Mouse (Mus musculus) testis, adult 2 months (tissue): ENCODE measurements at regions not wholly inside any gene's neighbourhood (a gene's known extent, or its start where the extent isn't known, plus 50 kb on each side); places are given as distances from the start of the nearest gene placed in this dataset.

Experiments used
- H3K27ac ChIP-seq: fragments of 200-500 bp; 2 replicates; pipeline ENCODE4 v1.5.1; 2012; ENCODE audit warnings: low read depth, low read length; ENCODE audit not compliant: control insufficient read depth, insufficient read depth
- H3K27me3 ChIP-seq: fragments of 200-500 bp; 2 replicates; pipeline ENCODE4 v1.6.1; 2012; ENCODE audit warnings: mild to moderate bottlenecking, low read length, moderate library complexity; ENCODE audit not compliant: control insufficient read depth, insufficient read depth
- H3K36me3 ChIP-seq: fragments of 200-500 bp; 2 replicates; pipeline ENCODE4 v1.6.1; 2012; ENCODE audit warnings: mild to moderate bottlenecking, low read length; ENCODE audit not compliant: control insufficient read depth, insufficient read depth
- H3K4me1 ChIP-seq: fragments of 200-500 bp; 2 replicates; pipeline ENCODE4 v1.6.1; 2012; ENCODE audit warnings: low read length; ENCODE audit not compliant: control insufficient read depth, insufficient read depth
- H3K4me3 ChIP-seq: fragments of 200-500 bp; 2 replicates; pipeline ENCODE4 v1.5.1; 2012; ENCODE audit warnings: low read depth, mild to moderate bottlenecking, low read length, moderate library complexity, mixed read lengths; ENCODE audit not compliant: control insufficient read depth
- CTCF ChIP-seq: fragments of 200-500 bp; IDR thresholded peaks from 2 replicates; pipeline ENCODE4 v1.5.1; 2012; ENCODE audit warnings: low read depth, mild to moderate bottlenecking, inconsistent platforms, low read length, moderate library complexity; ENCODE audit not compliant: control insufficient read depth, insufficient read depth, insufficient replicate concordance
- POLR2A ChIP-seq: fragments of 200-500 bp; IDR thresholded peaks from 2 replicates; pipeline ENCODE4 v1.6.1; 2012; ENCODE audit warnings: low read depth, mild to moderate bottlenecking, inconsistent platforms, low read length, moderate library complexity; ENCODE audit not compliant: control insufficient read depth

DNA sequence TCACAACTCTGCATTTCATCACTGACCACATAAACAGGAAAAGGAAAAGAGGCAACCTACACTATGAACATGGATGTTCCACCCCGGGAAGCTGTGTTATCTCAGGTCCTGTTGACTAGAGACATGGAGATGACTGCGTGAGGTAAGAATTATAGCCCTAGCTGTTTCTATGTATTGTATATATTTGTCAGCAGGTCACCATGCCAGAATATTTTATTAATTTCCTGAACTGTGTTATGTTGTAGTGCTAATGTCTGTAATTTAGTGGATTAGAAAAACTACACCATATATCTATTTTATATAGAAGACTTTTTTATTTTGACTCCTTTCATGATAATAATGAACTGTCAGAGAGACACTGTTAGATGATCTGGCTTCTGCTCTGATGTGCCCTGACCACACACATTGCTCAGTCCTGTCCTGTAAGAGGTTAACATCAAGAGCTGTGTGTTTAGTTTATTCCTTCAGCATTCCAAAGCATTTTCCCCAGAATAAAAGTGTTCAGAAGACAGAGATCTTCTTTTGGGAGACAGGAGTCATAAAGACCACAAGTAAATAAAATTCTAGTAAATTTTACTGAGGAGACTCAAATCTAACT is 284.3 kb upstream of the Nr2f1 start:
- Histone ChIP-seq H3K4me1 (no peaks in the 10 kb centered on the region), H3K4me3 (no peak overlapping the region), H3K27me3 (no peaks in the 10 kb centered on the region), H3K27ac (no peak overlapping the region), H3K36me3 (no peaks in the 10 kb centered on the region)
- TF ChIP-seq CTCF (no peak), POLR2A (no peak)

- H3K4me3 ChIP-seq, result no peak overlapping the region
- H3K36me3 ChIP-seq, result no peaks in the 10 kb centered on the region
- H3K27ac ChIP-seq, result no peak overlapping the region
- H3K27me3 ChIP-seq, result no peaks in the 10 kb centered on the region
- H3K4me1 ChIP-seq, result no peaks in the 10 kb centered on the region
- no peak for TF ChIP-seq CTCF
- TF ChIP-seq POLR2A, result no peak
Observed at GRCm38 (mm10) chr13:78482929-78483759, 283.6 kb upstream of the Nr2f1 start.

DNA sequence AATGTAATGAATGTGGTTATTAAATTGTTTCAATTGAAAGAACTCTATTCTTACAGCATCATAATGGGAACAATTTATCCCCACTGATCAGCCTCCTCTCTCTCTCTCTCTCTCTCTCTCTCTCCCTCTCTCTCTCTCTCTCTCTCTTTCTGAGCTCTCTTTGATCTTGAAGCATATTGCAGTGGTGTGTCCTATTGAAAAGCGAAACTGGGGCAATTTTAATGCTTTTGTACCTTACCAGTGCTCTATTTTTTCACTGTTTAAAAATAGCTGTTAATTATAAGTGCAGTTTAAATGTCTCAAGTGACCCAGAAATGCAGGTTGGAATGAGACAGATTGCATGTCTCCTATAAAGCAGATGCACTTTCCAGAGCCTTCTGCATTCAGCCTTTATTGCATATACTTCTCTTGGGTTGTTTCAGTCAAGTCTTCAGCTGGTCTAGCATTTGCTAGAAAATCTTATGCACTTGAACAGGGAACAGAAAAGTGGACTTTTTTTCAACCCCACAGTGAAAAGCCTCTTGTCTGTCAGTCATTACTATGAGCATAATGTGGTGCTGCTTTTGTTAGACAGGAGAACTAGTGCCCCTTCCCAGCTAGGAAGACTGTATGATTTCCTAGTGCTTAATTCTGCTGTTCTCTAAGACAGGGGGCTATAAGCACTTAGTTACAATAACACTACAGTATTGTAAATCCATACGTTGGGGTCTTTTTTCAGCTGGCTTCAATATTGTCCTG is 251.9 kb upstream of the Nr2f1 start:
- TF ChIP-seq POLR2A (no peak), CTCF (no peak)
- Histone ChIP-seq H3K4me1 (no peaks in the 10 kb centered on the region), H3K36me3 (no peaks in the 10 kb centered on the region), H3K27ac (no peak overlapping the region), H3K27me3 (no peaks in the 10 kb centered on the region), H3K4me3 (no peak overlapping the region)

GRCm38 (mm10) chr13:78446726-78447031 is 247.1 kb upstream of the Nr2f1 start:
- H3K4me1 ChIP-seq, result no peaks in the 10 kb centered on the region; the same call in 1 of the 2 replicates
- H3K27ac ChIP-seq, result no peak overlapping the region
- H3K4me3 ChIP-seq, result no peak overlapping the region
- TF ChIP-seq CTCF (no peak), POLR2A (no peak)
- no peaks in the 10 kb centered on the region for H3K36me3 ChIP-seq
- H3K27me3 ChIP-seq, result no peaks in the 10 kb centered on the region

GRCm38 (mm10) chr13:78445891-78446725 is 246.6 kb upstream of the Nr2f1 start:
- Histone ChIP-seq H3K27ac (no peak overlapping the region), H3K4me3 (no peak overlapping the region), H3K27me3 (no peaks in the 10 kb centered on the region), H3K36me3 (no peaks in the 10 kb centered on the region), H3K4me1 (no peaks in the 10 kb centered on the region; the same call in 1 of the 2 replicates)
- TF ChIP-seq POLR2A (no peak), CTCF (no peak)

DNA sequence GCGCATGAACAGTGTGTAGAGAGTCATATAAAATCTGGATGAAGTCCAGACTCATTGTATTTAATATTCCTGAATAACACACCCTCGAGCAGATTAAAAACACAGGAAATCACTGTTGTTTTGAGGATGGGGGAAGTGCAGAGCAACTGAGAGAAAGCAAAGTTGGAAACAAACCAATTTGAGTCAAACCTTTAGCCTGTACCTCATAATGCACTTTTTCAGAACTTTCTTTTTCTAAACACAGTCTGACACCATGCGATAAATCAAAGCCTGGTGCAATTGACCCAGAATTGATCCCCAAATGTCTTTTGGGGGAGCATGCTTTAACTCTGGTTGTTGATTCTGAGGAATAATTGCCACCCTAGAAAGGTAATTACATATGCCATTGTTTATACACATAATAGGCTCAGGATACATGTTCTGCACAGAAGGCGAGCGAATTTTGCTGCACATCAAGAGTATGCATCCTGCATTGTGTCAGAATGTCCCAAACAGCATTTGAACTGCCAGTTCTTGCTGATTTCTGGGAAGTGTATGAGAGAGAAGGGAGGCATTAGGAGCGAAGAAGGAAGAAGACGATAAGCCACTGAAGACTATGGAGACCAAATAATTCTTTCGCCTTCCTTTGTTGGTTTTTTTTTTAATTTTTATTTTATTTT is 245.3 kb upstream of the Nr2f1 start:
- Histone ChIP-seq H3K36me3 (no peaks in the 10 kb centered on the region), H3K4me1 (no peaks in the 10 kb centered on the region; the same call in 1 of the 2 replicates), H3K4me3 (no peak overlapping the region), H3K27ac (no peak overlapping the region), H3K27me3 (no peaks in the 10 kb centered on the region)
- TF ChIP-seq POLR2A, result no peak
- TF ChIP-seq CTCF, result no peak

DNA sequence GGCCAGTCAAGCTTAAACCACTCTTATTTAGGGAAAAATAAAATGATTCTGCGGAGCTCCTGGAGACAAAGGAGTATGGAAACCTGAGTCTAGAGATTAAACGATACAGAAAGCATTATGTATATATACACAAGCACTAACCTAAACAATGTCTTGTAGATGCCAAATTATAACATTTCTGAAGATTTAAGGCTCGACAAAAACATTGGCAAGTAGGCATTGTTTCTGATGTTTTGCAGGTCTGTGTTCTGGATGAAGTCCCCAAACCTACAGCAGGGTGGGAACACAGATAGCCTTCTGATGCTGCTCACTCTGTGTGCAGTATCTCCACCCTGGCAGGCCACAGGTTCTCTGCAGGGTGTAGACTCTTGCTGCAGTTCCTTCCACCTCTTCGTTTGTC is 228.9 kb upstream of the Nr2f1 start:
- H3K27me3 ChIP-seq, result no peaks in the 10 kb centered on the region
- no peaks in the 10 kb centered on the region for H3K36me3 ChIP-seq
- peaks cover 2% of the 10 kb centered on the region for H3K4me1 ChIP-seq
- no peak overlapping the region for H3K4me3 ChIP-seq
- H3K27ac ChIP-seq, result no peak overlapping the region
- TF ChIP-seq POLR2A (no peak), CTCF (no peak)
